Mouse (Mus musculus): ENCODE data around the gene Cacna1i.
A peak's percentile ranks its signal among the peaks of the same experiment; 100 is the strongest.

Gene Cacna1i

DNA sequence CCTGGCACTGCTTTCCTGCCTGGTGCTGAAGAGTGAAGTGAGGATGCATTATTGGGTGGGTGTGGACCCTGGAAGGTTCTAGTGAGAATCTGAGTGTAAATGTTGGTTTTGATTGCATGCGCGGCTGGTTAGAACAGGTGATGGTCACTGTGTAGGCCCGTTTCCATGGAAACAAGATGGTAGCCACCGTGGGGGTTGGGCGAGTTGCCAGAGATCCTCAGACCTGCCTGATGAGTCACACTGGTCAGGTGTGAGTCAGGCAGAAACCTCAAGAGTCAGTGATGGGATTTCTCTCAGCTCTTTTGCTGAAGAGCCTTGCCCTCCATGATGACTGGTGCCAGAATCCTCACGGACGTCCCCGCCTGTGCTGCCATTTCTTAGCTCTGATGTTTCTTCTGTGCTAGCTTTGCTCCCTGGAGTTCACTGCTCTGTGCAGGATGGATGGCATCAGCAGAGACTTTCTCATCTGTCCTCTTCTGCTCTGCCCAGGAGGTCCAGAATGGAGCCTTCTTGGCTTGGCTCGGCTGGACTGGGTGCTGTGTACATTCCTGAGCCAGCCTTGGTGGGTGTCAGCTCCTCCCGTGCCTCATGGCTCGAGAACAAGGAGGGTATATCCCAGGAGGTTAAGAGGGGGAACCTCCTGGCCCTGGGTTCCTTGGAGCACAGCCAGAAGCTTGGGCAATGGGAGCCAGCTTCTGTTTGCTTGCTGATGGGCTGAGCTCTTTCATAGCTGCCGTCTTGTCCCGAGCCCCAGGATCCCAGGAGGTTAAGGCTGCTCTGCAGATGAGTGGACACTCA lies 40.9 kb downstream of the Cacna1i start:
- no peak for DNase-seq (ENCODE audit: low read depth, low spot score)

DNA sequence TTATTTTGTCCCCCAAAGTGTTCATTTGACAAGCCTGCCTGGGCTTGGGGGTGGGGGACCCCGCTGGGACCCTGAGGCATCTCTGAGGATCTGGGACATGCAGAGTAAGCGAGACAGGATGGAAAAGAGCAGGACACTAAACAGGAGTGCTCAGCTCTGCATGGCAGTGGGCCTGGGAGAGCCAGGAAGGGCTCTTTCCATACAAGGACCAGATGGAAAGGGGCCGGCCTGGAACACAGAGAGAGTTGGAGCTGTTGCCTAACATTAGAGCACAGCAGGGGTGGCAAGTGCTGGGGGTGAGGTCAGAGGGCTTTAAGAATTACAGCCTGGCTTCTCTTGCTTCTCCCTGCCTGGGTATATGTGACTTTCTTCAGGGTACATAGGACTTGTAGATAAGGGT lies 43.2 kb downstream of the Cacna1i start:
- DNase-seq (ENCODE audit: low read depth, low spot score): no peak

DNA sequence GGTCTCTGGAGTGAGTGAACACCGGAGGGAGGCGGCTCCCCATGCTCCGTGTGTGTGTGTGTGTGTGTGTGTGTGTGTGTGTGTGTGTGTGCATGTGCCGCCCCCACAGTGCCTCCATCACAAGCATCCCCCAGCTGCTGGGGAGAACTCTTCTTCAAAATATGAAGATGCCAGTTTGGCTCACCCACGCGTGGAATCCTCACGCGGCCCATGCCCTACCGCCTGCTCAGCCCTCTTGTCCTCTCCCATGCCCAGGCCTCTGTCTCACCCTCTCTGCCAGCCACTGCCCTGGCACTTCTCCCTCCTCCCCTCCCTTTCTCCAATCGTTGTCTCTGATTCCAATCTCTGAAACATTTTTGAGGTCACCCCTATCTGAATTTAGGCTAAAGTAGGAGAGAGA lies 47.7 kb downstream of the Cacna1i start:
- peak; percentile 50 for DNase-seq (ENCODE audit: low read depth, low spot score)

DNA sequence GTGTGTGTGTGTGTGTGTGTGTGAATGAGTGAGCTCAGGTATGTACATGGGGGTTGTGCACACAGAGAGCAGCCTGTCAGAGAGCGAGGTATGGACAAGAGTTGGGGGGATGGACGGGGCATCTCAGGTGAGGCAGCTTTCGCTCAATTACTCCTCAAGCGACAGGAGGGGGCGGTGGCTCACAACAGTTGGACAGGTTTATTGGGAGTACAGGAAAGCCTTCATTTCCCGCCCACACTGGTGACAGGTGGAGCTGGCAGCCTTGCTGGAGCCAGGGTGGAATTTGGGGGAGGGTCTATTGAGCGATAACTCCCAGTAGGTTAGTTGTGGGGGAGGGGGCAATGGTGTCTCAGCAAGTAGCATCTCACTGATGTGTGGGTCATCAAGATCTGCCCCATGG lies 48.2 kb downstream of the Cacna1i start:
- DNase-seq (ENCODE audit: low read depth, low spot score): no peak

DNA sequence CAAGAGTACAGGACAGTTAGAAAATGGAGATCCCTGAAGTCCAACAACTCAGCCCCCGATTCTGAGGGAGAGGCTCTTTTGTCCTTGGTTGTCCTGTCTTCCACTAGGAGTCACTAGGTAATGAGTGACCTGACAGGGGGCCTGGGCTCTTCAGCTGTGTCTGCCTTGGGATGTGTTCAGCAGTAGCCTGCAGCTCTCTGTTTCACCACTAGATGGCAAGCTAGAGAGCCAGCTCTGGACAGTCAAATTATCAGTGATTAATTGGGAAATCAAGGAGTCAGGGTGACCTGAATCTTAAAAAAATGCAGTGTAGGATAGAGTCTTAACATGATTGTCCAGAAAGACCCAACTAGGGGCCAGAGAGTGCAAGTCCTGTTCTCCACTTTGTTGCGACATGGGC lies 53.3 kb downstream of the Cacna1i start:
- no peak for DNase-seq (ENCODE audit: low read depth, low spot score)

DNA sequence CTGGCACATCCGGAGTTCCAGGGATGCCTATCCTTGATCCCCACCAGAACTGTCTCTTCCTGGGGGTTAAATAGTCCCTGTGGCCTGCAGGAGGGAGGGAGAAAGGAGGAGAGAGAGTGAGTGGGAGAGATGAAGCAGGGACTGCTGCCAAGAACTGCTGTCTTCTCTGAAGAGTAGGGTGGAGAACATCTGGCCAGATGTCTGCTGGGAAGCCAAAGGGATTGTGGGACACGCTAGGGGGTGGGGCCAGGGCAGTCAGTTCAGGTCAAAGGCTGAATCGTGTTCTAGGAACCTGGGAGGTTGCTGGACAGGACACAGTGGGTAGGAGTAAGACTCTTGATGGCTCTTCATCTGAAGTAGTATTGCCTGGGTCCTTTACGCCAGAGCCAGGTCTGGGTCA lies 55.4 kb downstream of the Cacna1i start:
- no peak for DNase-seq (ENCODE audit: low read depth, low spot score)

DNA sequence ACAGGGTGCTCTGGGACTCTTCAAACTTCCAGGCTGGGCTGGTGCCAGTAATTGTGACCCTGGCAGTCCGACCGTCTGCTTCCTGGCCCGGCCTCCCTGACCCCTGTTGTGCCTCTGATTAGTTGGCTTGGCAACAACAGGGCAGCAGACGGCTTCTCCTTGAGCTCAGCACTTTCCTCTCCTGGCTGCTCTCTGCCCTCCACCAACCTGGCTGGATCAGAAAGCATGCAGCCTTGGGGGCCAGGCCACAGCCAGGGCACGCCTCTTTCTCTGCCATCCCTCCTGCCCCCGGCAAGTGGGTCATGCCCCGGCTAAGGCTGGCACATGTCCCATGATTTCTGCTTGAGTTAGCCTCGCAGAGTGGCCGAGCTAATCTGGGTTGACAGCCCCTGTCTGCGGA lies 56.0 kb downstream of the Cacna1i start:
- no peak for DNase-seq (ENCODE audit: low read depth, low spot score)

DNA sequence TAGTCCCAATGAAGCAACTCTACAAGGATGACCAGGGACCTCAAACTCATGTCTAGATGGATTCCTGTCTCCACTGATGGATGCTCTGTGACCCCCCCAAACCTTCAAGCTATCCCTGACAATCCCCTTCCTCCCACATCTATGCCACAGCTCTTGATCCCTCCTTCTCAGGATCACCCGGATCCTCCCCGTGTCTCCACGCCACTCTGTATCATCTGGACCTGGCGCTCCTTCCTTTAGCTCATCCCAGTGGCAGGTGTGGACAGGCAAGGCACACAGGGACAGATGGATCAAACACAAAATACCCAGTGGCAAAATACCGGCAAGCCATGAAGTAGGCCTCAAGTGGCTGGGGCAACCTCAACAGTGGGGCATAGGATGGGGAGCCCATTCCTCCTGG lies 56.7 kb downstream of the Cacna1i start:
- DNase-seq (ENCODE audit: low read depth, low spot score): no peak

DNA sequence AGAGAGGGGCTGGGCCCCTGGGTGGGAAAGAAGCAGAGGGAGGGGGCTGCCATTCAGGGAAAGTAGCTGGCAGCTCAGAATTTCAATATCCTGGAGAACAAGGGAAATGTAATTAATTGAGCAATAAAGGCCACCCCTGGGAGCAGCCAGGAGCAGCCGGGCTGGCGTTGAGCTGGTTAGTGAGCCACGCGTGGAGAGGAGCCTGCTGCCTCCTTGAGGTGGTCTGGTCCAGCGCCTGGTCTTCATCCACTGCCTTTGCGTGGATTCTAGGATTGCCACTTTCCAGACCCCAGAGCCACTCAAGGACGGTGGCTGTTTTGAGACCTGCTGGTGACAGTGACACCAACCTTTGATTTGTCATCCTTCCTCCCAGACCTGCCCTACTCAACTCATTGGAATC lies 59.5 kb downstream of the Cacna1i start:
- no peak for DNase-seq (ENCODE audit: low read depth, low spot score)

DNA sequence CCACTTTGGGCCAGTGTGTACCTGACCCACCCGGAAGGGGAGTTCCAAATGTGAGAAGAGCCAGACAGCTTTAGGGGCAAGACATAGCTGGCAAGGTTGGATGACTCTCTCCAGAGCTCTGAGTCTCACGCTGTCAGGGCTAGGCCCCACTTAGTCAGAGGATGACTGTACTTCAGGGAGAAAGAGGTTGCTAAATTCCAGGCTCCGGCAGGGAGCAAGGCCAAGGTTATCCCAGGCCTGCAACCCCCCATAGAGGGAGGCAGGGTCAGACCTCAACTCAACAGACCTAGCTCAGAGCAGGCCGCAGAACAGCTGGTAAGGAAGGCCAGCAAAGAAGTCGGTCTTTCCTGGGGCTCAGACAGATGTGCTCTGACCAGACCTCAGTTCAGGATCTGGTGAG lies 63.4 kb downstream of the Cacna1i start:
- DNase-seq (ENCODE audit: low read depth, low spot score): no peak

DNA sequence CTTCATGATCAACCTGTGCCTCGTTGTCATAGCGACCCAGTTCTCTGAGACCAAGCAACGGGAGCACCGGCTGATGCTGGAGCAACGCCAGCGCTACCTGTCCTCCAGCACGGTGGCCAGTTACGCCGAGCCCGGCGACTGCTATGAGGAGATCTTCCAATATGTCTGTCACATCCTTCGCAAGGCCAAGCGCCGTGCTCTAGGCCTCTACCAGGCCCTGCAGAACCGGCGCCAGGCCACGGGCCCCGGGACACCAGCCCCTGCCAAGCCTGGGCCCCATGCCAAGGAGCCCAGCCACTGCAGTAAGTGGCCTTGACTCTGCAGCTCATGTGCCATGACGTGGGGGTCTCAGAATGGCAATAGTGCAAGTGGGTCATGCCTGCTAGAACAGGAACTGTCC lies 71.8 kb downstream of the Cacna1i start:
- DNase-seq (ENCODE audit: low read depth, low spot score): no peak

DNA sequence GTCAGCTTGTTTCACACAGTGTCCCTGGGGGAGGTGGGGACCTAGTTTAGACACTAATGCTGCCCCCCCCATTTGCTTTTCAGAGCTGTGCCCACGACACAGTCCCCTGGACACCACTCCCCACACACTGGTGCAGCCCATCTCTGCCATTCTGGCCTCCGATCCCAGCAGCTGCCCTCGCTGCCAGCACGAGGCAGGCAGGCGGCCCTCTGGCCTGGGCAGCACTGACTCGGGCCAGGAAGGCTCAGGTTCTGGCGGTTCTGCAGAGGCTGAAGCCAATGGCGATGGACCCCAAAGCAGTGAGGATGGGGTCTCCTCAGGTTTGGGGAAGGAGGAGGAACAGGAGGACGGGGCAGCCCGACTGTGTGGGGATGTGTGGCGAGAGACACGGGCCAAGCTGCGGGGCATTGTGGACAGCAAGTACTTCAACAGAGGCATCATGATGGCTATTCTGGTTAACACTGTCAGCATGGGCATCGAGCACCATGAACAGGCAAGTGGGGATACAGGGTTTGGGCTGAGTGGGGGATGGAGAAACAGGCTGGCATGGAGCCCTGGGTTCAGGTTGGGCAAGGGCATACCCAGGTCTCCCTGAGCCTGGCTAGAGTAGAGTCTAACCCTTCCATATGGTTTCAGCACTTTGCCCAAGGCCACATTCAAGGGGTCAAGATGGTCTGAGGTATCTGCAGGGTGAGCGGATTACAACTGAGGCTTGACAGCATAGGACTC lies 74.9 kb downstream of the Cacna1i start:
- no peak for DNase-seq (ENCODE audit: low read depth, low spot score)

DNA sequence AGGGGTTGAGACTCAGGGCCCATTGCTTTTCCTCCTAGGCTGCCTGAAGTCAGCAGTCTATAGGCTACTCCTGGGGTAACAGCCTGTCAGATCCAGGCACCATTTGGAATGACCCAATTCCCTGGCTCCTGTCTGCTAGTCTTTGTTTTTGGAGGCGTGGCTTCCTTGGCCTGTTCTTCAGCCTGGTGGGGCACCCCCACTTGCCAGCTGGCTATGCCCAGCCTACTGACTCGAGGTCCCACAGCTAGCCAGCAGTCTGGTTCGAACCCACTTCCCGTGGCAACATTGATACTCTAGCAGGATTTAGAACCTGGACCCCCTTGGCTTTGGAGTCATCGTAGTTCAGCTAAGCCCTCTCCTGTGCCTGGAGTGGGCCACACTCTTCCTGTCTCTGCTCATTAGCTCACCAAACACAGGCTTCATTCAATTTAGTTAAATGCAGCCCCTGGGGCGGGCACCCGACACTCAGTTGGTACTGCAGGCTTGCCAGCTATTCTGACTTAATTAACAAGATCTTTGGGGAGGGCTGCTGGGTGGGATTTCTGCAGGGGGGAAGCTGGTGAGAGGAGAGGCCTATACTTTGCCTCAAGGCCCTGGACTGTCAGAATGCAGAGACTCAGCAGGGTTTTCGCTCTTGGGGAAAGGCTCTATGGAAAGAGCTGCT lies 75.6 kb downstream of the Cacna1i start:
- no peak for DNase-seq (ENCODE audit: low read depth, low spot score)

DNA sequence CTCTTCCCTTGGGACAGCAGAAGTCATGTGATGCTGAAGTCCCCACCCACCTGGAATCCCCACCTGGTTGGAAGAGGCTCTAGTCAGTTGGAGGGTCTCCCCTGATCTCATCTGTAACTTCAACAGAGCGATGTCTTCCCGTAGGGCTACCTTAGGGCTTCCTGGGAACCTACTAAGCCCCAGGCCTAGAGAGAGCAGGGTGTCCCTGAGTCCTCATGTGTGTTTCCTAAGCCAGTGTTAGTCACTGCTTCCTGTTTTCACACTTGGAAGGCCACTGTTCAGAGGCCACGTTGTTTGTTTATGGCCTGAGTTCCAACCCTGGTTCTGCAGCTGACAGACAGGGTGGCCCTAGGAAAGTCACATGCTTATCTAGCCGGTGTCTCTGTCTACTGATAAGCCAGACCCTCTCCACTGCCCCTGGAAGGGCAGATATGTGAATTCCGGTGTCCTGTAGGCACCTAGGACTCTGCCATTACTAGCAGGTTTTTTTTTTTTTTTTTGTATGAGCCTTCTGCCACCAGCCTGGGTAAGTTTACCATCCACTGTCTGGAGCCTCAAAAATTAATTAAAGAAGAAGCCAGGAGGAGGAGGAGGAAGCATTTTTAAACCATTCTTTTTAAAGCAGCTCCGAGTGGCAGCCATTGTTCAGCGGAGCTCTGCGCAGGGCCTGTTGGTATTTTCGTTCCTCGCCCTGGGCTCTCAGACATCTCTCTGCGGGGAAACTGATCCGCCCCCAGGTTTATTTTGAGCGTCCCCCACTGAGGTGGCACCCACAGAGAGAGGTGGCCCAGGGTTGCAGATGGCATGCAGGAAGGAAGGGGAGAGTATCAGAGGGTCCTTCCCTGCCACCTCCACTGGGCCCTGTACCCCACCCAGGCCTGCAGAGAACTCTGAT lies 77.0 kb downstream of the Cacna1i start:
- DNase-seq (ENCODE audit: low read depth, low spot score): peak; percentile 57

DNA sequence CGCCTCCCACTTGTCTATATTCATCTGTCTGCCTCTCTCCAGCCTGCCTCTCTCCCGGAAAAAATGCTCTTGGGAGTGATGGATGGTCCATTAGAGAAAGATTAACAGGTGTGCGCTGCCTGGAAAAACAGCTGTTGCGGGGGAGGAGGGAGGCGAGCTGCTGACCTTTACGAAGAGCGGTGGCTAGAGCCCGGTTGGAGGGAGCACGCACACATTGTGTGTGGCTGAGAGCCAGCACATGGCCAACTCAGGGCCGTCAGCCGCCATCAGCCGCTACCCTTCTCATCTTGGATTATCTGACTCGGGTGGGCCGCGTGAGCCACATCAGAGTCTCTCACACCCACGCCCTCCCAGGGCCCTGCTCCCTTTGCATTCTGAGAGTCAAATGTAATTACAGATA lies 79.9 kb downstream of the Cacna1i start:
- DNase-seq (ENCODE audit: low read depth, low spot score): no peak

DNA sequence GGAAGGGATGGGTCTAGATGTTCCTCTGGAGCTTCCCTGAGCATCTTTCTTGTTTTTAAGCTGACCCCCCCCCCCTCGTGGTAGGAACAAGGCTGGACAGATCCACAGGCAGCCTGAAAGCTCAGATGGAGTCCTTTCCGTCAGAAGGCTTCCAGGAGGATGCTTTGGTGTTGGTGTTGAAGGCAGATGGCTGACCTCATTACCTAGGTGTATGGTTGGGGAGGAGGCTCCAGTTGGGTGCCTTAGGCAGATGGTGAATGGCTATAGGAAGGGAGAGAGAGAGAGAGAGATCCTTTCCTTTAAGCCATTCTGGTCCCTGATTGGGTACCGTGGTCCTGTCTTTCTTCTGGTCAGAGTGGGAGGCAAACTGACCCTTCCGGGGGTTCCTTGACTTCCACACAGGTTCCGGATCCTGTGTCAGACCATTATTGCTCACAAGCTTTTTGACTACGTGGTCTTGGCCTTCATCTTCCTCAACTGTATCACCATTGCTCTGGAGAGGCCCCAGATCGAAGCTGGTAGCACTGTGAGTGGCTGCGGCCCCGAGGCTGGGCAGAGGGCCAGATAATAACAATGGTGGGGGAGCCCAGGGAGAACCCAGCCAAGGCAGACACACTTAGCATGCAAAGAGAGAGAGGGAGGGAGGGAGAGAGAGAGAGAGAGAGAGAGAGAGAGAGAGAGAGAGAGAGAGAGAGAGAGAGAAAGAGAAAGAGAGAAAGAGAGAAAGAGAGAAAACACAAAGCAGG lies 86.4 kb downstream of the Cacna1i start:
- DNase-seq (ENCODE audit: low read depth, low spot score): no peak

DNA sequence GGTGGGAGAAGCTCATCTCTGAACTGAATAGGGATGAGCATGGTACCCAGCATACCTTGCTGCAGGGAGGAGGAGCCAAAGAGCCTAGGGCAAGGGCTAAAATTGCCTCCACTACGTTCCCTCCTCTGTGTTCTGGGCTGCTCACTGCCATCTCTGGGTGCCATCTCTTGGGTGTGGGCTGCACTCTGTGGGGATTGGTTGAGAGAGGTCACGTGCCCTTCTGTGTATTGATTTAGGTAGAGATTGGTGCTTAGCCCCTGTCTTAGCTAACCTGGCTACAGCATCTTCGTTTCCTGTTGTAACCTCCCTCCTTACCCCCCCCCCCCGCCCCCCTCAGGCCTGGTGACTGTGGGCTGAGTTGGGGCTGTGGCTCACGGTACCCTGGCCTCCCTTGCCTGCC lies 87.8 kb downstream of the Cacna1i start:
- DNase-seq (ENCODE audit: low read depth, low spot score): no peak

DNA sequence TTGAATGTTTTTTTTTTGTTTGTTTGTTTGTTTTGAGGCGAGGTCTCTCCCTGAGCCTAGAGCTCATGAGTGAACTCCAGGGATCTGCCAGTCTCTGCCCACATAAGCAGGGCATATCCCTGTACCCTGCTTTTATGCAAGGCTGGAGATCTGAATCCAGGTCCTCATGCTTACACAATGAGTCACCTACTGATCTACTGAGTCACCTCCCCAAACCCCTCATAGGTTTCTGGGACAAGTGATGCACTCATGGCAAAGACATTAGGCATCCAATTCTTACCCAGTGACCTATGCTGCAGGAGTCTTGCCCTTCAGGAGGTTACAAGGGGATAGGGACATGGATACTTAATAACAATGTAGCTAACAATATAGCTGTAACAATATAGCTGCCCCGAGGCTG lies 100.1 kb downstream of the Cacna1i start:
- no peak for DNase-seq (ENCODE audit: low read depth, low spot score)

DNA sequence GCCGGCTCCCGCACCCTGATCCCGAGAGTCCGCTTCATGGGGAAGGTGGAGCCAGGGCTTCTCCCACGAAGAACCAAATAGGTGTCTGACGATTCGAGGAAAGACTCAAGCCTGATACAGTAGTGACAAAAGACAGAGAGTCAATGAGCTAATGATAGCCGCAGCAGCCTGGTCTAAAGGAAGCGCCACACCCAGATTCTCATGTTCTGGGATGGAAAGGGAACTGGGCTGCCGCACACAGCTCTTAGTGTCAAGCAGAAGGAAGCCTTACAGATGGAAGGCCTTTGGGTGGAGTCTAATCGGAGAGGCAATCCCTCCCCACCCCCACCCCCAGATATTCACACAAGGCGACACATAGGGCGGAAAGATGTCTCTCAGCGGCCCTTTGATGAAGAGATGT lies 104.8 kb downstream of the Cacna1i start:
- DNase-seq (ENCODE audit: low read depth, low spot score): no peak

DNA sequence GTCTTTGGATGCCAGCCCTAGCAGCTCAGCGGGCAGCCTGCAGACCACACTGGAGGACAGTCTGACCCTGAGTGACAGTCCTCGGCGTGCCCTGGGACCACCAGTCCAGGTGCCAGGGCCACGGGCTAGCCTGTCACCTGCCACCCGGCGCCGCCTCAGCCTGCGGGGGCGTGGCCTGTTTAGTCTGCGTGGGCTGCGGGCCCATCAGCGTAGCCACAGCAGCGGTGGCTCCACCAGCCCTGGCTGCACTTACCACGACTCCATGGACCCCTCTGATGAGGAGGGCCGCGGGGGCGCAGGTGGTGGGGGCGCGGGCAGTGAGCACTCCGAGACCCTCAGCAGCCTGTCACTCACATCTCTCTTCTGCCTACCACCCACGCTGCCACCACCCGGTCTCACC lies 108.0 kb downstream of the Cacna1i start:
- no peak for DNase-seq (ENCODE audit: low read depth, low spot score)

DNA sequence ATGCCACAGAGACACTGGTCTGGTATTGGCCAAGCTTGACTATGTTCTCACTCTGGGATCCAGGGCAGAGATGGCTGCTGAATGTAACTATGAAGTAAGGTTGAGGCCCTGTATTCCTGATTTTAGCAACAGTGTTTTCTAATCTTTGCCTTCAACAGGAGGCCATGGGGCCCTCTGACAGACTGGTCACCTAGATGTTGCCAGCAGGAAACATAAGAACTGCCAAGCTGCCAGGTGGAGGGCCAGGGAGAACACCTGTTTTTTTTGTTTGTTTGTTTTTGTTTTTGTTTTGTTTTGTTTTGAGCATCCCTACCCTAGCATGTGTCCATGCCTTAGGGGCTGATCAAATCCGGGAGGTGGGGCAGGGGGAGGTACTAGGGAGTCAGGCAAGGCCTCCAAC lies 112.4 kb downstream of the Cacna1i start:
- no peak for DNase-seq (ENCODE audit: low read depth, low spot score)
